In the genomic region with DNA sequence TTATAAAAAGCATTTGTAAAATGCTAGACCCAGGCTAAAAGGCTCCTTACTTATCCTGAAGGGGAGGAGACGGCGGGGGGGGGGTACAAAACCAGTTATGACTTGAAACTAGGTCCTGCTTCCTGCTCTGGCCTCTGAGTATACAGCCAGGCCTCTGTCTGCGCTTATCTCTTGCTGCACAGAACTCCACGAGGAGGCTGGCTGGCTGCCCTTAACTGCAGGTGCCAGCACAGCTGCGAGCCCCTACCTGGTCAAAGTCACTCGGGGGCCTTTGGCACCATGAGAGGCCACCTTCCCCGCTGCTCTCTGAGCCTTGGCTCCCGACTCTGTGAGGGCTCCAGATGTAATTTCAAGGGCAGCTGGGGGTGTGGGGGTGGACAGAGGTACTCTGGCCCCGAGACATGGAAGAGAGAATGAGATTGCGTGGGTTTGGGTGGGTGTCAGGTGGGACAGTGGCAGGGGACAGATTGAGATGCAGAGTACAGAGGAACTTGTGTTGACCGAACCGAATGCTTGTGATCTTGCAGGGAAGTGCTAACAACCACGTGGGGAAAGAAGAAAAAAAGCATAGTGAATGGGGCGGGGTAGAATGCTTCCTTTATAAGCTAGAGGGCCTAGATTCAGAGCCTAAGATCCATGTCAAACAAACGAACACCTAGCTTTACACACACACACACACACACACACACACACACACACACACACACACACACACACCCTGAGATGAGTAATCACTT, we compare ENCODE assay signal across 8 mouse cellular contexts. TPM values are rescaled to one million over a fixed set of nuclear protein-coding genes. Genes with fewer than 3 reads are reported as not detected.
DNase-seq lines count a peak whose midpoint lies in the region; ATAC-seq lines count a peak whose summit lies in the region.

No protein-coding gene starts in this region.

- peak; percentile 97 for DNase-seq in heart, adult 11 months
- DNase-seq in heart, postnatal 25 days (ENCODE audit: low spot score), result no peak
- DNase-seq in kidney, postnatal 14 days, result peak; percentile 18
- DNase-seq in cerebellum, adult 11-12 months, result no peak
- no peak for DNase-seq in gastrocnemius, postnatal 14 days
- no peak for DNase-seq in layer of hippocampus, adult 9-10 months (ENCODE audit: low spot score)

- intact Hi-C loops in heart, postnatal 25 days (cut with DNase I), result loop anchor here (2.0 to 5.0 kb wide), 3 partner anchors 33 to 346 kb away; no protein-coding TSS in a partner anchor
- intact Hi-C loops in gastrocnemius, postnatal 14 days (cut with DNase I; ENCODE audit: low total_unique reads), result no loop called here

- ATAC-seq in erythroid progenitor cell, adult 5-6 weeks (replicated peaks; ENCODE audit: low FRiP score, poor library complexity, severe bottlenecking), result peak; percentile 81
- peak; percentile 76 for ATAC-seq in megakaryocyte-erythroid progenitor cell, adult 5-6 weeks (replicated peaks; ENCODE audit: low FRiP score, low TSS enrichment, poor library complexity, severe bottlenecking)

RNA-seq across cellular contexts. Expression of a gene that starts 24.0 kb away (rescaled TPM):
- total RNA-seq in heart, postnatal 25 days (2021), result 100 to 1,000 TPM; 105 to 107 TPM
- 40.4 and 58.3 TPM in 2 replicates for total RNA-seq in erythroid progenitor cell, adult 5-6 weeks (2015; ENCODE audit: low replicate concordance)
- total RNA-seq in erythroid progenitor cell, adult 5-6 weeks (2017; ENCODE audit: low replicate concordance), result 20.3 and 33.6 TPM in 2 replicates
- 21.2 and 30.6 TPM in 2 replicates for total RNA-seq in megakaryocyte-erythroid progenitor cell, adult 5-6 weeks (2014; fragmentation: Nextera tagmentation)
- total RNA-seq in megakaryocyte-erythroid progenitor cell, adult 5-6 weeks (2017), result 5.9 and 9.0 TPM in 2 replicates
- total RNA-seq in gastrocnemius, postnatal 14 days (2021), result 10 to 100 TPM; 59.7 to 62.2 TPM

Comparison
In these comparisons a context has a peak if more than half of its experiments do, and no peak if none do; other contexts are left out.
1. DNase-seq: peak in heart, adult 11 months (single experiment) and kidney, postnatal 14 days (single experiment); none in heart, postnatal 25 days (single experiment), cerebellum, adult 11-12 months (single experiment), gastrocnemius, postnatal 14 days (single experiment) and layer of hippocampus, adult 9-10 months (single experiment).